Mouse (Mus musculus) forebrain, postnatal 0 days (tissue): ENCODE results near the gene Gnat1. TPM values are rescaled to one million over a fixed set of nuclear protein-coding genes. Genes with fewer than 3 reads are reported as not detected.

Experiments
- ATAC-seq: fragments of 200-750 bp; cut with Nextera tagmentation; 2 replicates; pipeline ENCODE4 v1.8.0; 2017; ENCODE audit warnings: mild to moderate bottlenecking, moderate library complexity
- DNase-seq: peaks from one replicate; pipeline ENCODE4 v3.0.0-alpha.2; 2015
- H3K27ac ChIP-seq: fragments of 300-500 bp; sonication (generic); 2 replicates; pipeline ENCODE4 v1.5.1; 2014; ENCODE audit warnings: low read depth, mild to moderate bottlenecking, antibody characterized with exemption, low read length, moderate library complexity, mixed read lengths
- H3K27me3 ChIP-seq: fragments of 300-500 bp; sonication (generic); 2 replicates; pipeline ENCODE4 v1.6.1; 2014; ENCODE audit warnings: mild to moderate bottlenecking, low read length, mixed read lengths; ENCODE audit not compliant: insufficient read depth
- H3K36me3 ChIP-seq: fragments of 300-500 bp; sonication (generic); 2 replicates; pipeline ENCODE4 v1.6.1; 2014; ENCODE audit warnings: mild to moderate bottlenecking, moderate library complexity; ENCODE audit not compliant: insufficient read depth
- H3K4me1 ChIP-seq: fragments of 300-500 bp; sonication (generic); 2 replicates; pipeline ENCODE4 v1.6.1; 2014; ENCODE audit warnings: antibody characterized with exemption; ENCODE audit not compliant: insufficient read depth
- H3K4me2 ChIP-seq: fragments of 300-500 bp; sonication (generic); 2 replicates; pipeline ENCODE4 v1.6.1; 2014; ENCODE audit warnings: low read depth, mild to moderate bottlenecking, moderate library complexity
- H3K4me3 ChIP-seq: fragments of 300-500 bp; sonication (generic); 2 replicates; pipeline ENCODE4 v1.5.1; 2014; ENCODE audit warnings: low read depth, low read length, mixed read lengths
- H3K9ac ChIP-seq: fragments of 300-500 bp; sonication (generic); 2 replicates; pipeline ENCODE4 v1.6.1; 2014; ENCODE audit warnings: mild to moderate bottlenecking
- H3K9me3 ChIP-seq: fragments of 300-500 bp; sonication (generic); 2 replicates; pipeline ENCODE4 v1.6.1; 2016; ENCODE audit warnings: low read length
- CTCF ChIP-seq: sonication (generic); IDR thresholded peaks from 2 replicates; pipeline ENCODE4 v1.5.1; 2016; ENCODE audit warnings: antibody characterized with exemption, control low read depth, low read depth
- WGBS: fragments of 180-500 bp; shearing (Covaris S2); extraction: QIAGEN DNeasy Blood & Tissue Kit; methylation state at CpG from one replicate; pipeline ENCODE4 v1.1.7; 2014; 5-methylcytosine and 5-hydroxymethylcytosine counted together
- polyA plus RNA-seq: library from polyadenylated mRNA; unstranded; fragments of >200 nt; fragmentation: Nextera tagmentation; extraction: Ambion mirVana; gene quantifications from 2 replicates; pipeline ENCODE4 v1.2.1, GENCODE M21; 2015
- total RNA-seq: library from RNA; depleted of rRNA; stranded (reverse); fragments of >200 nt; gene quantifications from 2 replicates; pipeline ENCODE4 v1.2.3, GENCODE M21; 2014

Gene Gnat1
- total and polyA plus RNA-seq, 2 experiments from 2014 or later, result 0.24 to 1.8 TPM

DNA sequence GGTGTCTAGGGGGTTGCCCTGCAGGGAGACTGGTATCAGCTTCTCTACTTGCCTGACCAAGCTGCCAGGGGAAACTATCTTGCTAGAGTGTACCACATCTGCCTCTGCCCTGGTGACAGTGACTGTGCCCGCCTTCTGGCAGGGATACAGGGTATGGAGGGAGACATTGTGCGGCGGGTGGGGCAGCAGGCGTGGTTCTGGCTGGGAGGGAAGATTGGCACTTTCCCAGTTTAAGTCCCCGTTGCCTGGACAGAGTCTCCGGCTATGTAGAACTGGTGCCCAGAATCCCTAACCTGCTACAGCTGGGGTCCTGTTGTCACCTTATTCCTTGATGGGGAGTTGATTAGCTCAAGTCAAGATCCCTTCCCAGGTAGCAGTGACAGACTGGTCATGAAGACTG lies 47.0 kb downstream of the Gnat1 start:
- peak overlapping the region; percentile 98 for H3K4me2 ChIP-seq
- no peak for ATAC-seq
- H3K27ac ChIP-seq, result peak overlapping the region; percentile 90
- peak; percentile 52 for DNase-seq
- TF ChIP-seq CTCF, result no peak
- WGBS, result 4% methylated on average over 6 of the region's 6 CpGs
- H3K9me3 ChIP-seq, result no peaks in the 10 kb centered on the region
- peak overlapping the region; percentile 85 for H3K4me3 ChIP-seq
- peaks cover 62% of the 10 kb centered on the region for H3K4me1 ChIP-seq
- no peaks in the 10 kb centered on the region for H3K27me3 ChIP-seq
- no peaks in the 10 kb centered on the region for H3K36me3 ChIP-seq
- peak overlapping the region; percentile 61 for H3K9ac ChIP-seq

DNA sequence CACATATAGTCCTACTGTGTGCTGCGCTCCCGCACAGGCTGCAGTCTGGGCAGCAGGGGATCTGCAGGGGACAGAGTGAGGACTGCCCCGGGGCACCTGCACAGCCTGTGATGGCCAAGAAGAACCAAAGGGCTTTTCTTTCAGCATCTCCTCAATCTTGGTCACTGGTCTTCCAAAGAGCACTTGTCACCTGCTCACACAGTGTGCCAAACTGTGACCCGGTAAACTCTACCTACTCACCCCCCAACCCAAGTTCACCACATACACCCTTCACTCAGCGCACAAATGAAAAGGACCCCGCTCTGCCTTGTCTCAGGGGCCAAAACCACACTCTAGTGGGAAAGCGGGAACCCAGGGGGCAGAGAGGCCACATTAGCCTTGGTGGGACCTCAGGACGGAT lies 47.7 kb downstream of the Gnat1 start:
- 55% methylated on average over 8 of the region's 8 CpGs for WGBS
- Histone ChIP-seq H3K9me3 (no peaks in the 10 kb centered on the region), H3K27ac (peak overlapping the region; percentile 90), H3K9ac (peak overlapping the region; percentile 61; the same call in 1 of the 2 replicates), H3K36me3 (no peaks in the 10 kb centered on the region), H3K4me1 (peaks cover 64% of the 10 kb centered on the region), H3K4me2 (peak overlapping the region; percentile 98), H3K4me3 (no peak overlapping the region), H3K27me3 (no peaks in the 10 kb centered on the region)
- TF ChIP-seq CTCF, result no peak
- DNase-seq (no peak), ATAC-seq (no peak)

DNA sequence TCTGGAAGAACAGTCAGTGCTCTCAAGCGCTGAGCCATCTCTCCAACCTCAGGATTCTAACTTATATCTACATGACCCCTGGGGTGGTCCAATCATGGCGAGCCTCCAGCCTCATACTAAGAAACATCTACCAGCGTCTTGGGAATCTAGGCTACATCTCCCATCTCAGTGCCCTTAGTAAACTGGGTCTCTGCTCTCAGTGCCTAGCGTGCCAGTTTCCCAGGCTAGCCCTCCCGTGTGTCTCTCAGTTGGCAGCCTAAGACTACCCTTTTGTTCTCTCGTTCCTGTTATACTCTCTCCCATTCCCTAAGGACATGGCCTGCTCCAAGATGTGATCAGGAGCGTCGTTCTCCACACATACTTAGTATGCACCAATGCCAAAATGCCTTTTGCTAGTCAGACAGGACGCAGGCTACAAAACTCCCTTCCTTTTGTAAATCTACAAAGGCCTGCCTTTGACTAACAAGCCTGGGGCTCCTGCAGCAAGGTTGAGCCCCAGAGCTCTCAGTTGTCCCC lies 48.1 kb downstream of the Gnat1 start:
- no peak for TF ChIP-seq CTCF
- Histone ChIP-seq H3K9ac (peak overlapping the region; percentile 61; the same call in 1 of the 2 replicates), H3K27me3 (no peaks in the 10 kb centered on the region), H3K36me3 (no peaks in the 10 kb centered on the region), H3K4me3 (no peak overlapping the region), H3K27ac (peak overlapping the region; percentile 90), H3K4me2 (peak overlapping the region; percentile 98), H3K9me3 (no peaks in the 10 kb centered on the region), H3K4me1 (peaks cover 66% of the 10 kb centered on the region)
- DNase-seq, result no peak
- no peak for ATAC-seq
- 26% methylated on average over 9 of the region's 9 CpGs for WGBS

DNA sequence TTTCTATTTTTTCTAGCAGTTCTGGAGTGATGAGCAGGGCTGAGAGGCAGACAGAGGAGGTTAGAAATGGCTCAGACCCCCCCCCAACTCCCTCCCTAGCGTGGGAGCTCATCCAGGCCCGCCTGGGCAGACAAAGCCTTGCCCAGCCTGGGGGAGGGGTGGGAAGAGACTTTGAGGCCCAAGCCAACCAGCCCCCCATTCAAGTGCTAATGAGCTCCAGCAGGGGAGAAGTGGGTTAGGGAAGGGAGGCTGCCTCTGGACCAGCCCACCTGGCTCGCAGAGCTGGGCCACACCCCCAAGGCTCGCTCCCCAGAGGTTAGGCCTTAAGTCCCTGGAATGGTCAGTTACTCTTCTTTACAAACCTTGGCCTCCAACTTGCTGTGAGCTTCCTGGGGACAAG lies 48.9 kb downstream of the Gnat1 start:
- no peak for TF ChIP-seq CTCF
- Histone ChIP-seq H3K9me3 (no peaks in the 10 kb centered on the region), H3K27me3 (no peaks in the 10 kb centered on the region), H3K27ac (peak overlapping the region; percentile 90), H3K4me1 (peaks cover 63% of the 10 kb centered on the region), H3K36me3 (no peaks in the 10 kb centered on the region), H3K4me3 (no peak overlapping the region), H3K9ac (peak overlapping the region; percentile 18; the same call in 1 of the 2 replicates), H3K4me2 (peak overlapping the region; percentile 34)
- ATAC-seq, result peak; percentile 6
- 4% methylated on average over 4 of the region's 4 CpGs for WGBS
- peak; percentile 72 for DNase-seq

DNA sequence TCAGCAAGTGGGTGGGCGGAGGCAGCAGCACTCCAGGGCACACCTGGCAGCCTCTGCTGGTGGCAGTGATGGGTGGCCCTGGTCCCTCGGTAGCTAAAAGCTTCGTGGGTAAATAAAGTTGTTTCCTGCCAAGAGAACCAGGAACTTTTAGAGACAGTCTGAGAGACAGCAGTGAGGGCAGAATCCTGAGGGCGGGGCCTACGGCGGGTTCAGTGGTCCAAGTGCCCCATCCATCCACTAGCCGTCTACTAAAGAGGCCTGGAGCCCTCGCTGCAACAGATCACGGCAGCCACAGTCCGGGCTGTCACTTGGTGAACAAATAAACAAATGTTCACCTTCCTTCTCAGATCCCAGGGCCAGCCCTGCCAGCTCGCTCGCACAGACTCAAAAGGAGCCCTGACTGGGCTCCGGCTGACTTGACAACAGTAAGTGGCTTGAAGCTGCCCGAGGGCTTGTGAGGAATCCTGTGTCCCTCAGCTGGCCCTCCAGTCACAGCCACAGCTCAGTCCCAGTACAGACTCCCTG lies 49.5 kb downstream of the Gnat1 start:
- DNase-seq, result peak; percentile 42
- no peaks in the 10 kb centered on the region for H3K9me3 ChIP-seq
- no peak for TF ChIP-seq CTCF
- 0 out of 2 replicates have a peak overlapping the region, but pooled peaks have one; percentile 1 for H3K4me3 ChIP-seq
- ATAC-seq, result peak; percentile 4; the same call in 1 of the 2 replicates
- H3K27me3 ChIP-seq, result no peaks in the 10 kb centered on the region
- H3K9ac ChIP-seq, result peak overlapping the region; percentile 18; the same call in 1 of the 2 replicates
- H3K27ac ChIP-seq, result peak overlapping the region; percentile 90
- H3K4me2 ChIP-seq, result peak overlapping the region; percentile 34
- 8% methylated on average over 14 of the region's 14 CpGs for WGBS
- no peaks in the 10 kb centered on the region for H3K36me3 ChIP-seq
- peaks cover 60% of the 10 kb centered on the region for H3K4me1 ChIP-seq

DNA sequence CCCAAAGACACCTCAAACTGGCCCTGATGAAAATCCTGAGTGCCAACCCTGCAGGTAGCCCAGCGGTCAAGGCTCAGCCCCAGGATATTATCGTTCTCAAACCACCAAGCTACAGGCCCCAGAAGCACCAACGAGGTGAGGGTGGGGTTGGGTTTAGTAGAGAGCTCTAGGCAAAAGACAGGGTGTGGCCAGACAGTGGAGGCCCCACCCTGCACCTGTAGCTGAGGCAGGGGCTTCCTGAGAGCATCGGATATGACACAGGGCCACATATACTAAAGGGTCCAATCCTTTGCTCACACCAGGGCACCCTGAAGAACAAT lies 50.1 kb downstream of the Gnat1 start:
- no peak overlapping the region for H3K9ac ChIP-seq
- no peak overlapping the region for H3K4me3 ChIP-seq
- WGBS, result 18% methylated on average over 4 of the region's 4 CpGs
- peaks cover 60% of the 10 kb centered on the region for H3K4me1 ChIP-seq
- TF ChIP-seq CTCF, result no peak
- no peaks in the 10 kb centered on the region for H3K36me3 ChIP-seq
- ATAC-seq (no peak), DNase-seq (no peak)
- H3K27ac ChIP-seq, result peak overlapping the region; percentile 90; the same call in 1 of the 2 replicates
- H3K9me3 ChIP-seq, result no peaks in the 10 kb centered on the region
- peak overlapping the region; percentile 34; the same call in 1 of the 2 replicates for H3K4me2 ChIP-seq
- H3K27me3 ChIP-seq, result no peaks in the 10 kb centered on the region

DNA sequence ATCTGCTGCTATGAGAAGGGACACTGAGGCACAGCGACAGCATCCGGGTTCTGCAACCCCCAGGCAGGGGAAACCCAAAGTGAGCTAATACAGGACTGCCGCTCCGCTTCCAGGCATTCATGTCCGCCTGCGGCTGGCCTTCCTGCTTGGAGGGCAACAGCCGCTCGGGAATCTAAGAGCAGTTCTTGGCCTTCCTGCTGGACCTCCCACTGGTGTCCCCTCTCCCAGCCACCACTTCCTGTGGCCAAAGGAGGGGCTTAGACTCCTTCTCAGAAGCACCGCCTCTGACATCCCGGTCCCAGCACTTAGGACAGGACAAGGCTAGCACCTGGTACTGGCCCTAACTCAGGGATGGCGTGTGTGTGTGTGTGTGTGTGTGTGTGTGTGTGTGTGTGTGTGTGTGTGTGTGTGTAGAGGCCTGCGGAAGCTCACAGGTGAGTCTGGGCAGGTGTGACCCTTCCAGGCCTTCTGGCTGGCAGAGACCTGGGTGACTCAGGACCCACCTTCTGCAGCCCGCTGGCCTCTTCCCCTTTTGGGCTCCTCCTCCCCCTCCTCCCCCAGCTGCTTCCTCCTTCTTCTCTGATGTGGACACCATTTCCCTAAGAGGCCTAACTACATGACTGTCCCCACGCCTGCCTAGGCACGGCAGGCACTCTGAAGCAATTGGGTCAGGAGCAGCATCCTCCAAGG lies 50.6 kb downstream of the Gnat1 start:
- TF ChIP-seq CTCF, result no peak
- ATAC-seq (no peak), DNase-seq (no peak)
- no peaks in the 10 kb centered on the region for H3K9me3 ChIP-seq
- H3K4me2 ChIP-seq, result peak overlapping the region; percentile 34; the same call in 1 of the 2 replicates
- H3K9ac ChIP-seq, result 0 out of 2 replicates have a peak overlapping the region, but pooled peaks have one; percentile 39
- peaks cover 58% of the 10 kb centered on the region for H3K4me1 ChIP-seq
- no peaks in the 10 kb centered on the region for H3K36me3 ChIP-seq
- no peak overlapping the region for H3K4me3 ChIP-seq
- no peaks in the 10 kb centered on the region for H3K27me3 ChIP-seq
- H3K27ac ChIP-seq, result peak overlapping the region; percentile 90
- WGBS, result 33% methylated on average over 14 of the region's 15 CpGs
